Mouse (Mus musculus) midbrain, embryonic 14.5 days (tissue): ENCODE results near the gene Poglut1. TPM values are rescaled to one million over a fixed set of nuclear protein-coding genes. Genes with fewer than 3 reads are reported as not detected.

Experiments used
- polyA plus RNA-seq: library from polyadenylated mRNA; unstranded; fragments of >200 nt; fragmentation: Nextera tagmentation; extraction: Ambion mirVana; gene quantifications from 2 replicates; pipeline ENCODE4 v1.2.1, GENCODE M21; 2014

The Poglut1 gene
- polyA plus RNA-seq, 1 experiment from 2014 or later: 62.8 TPM

Other genes with a start within 250 kb of the Poglut1 start
- 0.51 and 1.0 TPM in 2 replicates for gene Maats1, start 208.1 kb downstream of the Poglut1 start, polyA plus RNA-seq
- gene Cox17, start 203.3 kb downstream of the Poglut1 start, polyA plus RNA-seq: 83.8 and 88.1 TPM in 2 replicates
- gene Gm21987, start 203.2 kb downstream of the Poglut1 start, polyA plus RNA-seq: not detected in 2 replicates
- 0.51 TPM in 2 replicates for gene Popdc2, start 188.0 kb downstream of the Poglut1 start, polyA plus RNA-seq
- gene Pla1a, start 117.1 kb downstream of the Poglut1 start, polyA plus RNA-seq: 0.26 and 0.38 TPM in 2 replicates
- gene Adprh, start 97.6 kb downstream of the Poglut1 start, polyA plus RNA-seq: 139 and 158 TPM in 2 replicates
- gene Cd80, start 94.7 kb downstream of the Poglut1 start, polyA plus RNA-seq: 0.35 and 0.93 TPM in 2 replicates
- gene Timmdc1, start 27.6 kb downstream of the Poglut1 start, polyA plus RNA-seq: 28.5 and 28.9 TPM in 2 replicates
- gene Tmem39a, start 8.4 kb upstream of the Poglut1 start, polyA plus RNA-seq: 35.6 and 38.6 TPM in 2 replicates
- 2.0 and 6.3 TPM in 2 replicates for gene Arhgap31, start 163.0 kb upstream of the Poglut1 start, polyA plus RNA-seq
- gene B4galt4, start 192.0 kb upstream of the Poglut1 start, polyA plus RNA-seq: 29.6 and 31.9 TPM in 2 replicates